Comparison of ENCODE assay signal across 27 mouse cellular contexts in genomic region chr5:24930831-24931577, GRCm38 (mm10).
DNase-seq lines count a peak whose midpoint lies in the region; ATAC-seq lines count a peak whose summit lies in the region.
"Had no signal": no experiment of that assay in that cellular context is flagged by ENCODE, and none has a peak within 500 bp of the region (broad histone marks: within the 10 kb centered on the region; RNA-seq: fewer than 3 reads in every experiment).

No protein-coding gene starts in this region.

- H3K4me1 ChIP-seq in kidney, embryonic 16.5 days (ENCODE audit: insufficient read depth, low read length), result 0 out of 2 replicates have a peak, but pooled peaks cover 10% of the 10 kb centered on the region
- peaks cover 8% of the 10 kb centered on the region; the same call in 1 of the 2 replicates for H3K4me1 ChIP-seq in intestine, embryonic 16.5 days (ENCODE audit: control insufficient read depth, insufficient read depth, low read length)
- no peaks in the 10 kb centered on the region for H3K4me1 ChIP-seq in stomach, embryonic 16.5 days (ENCODE audit: control insufficient read depth, insufficient read depth, low read length)
- H3K4me1 ChIP-seq: embryonic facial prominence, embryonic 13.5 days; hindbrain, embryonic 13.5 days; neural tube, embryonic 15.5 days had no signal

- no peak for ATAC-seq in kidney, embryonic 16.5 days (ENCODE audit: low FRiP score, low TSS enrichment)
- ATAC-seq in intestine, embryonic 16.5 days, result peak; percentile 81
- peak; percentile 25; the same call in 1 of the 2 replicates for ATAC-seq in stomach, embryonic 16.5 days (ENCODE audit: insufficient read depth, low FRiP score)
- ATAC-seq: inflammation-experienced regulatory T-cells, adult 6 months; Patski had no signal

- H3K36me3 ChIP-seq in kidney, embryonic 16.5 days (ENCODE audit: insufficient read depth, low read length), result 0 out of 2 replicates have a peak, but pooled peaks cover 3% of the 10 kb centered on the region
- H3K36me3 ChIP-seq in intestine, embryonic 16.5 days (ENCODE audit: control insufficient read depth, insufficient read depth, low read length), result no peaks in the 10 kb centered on the region
- no peaks in the 10 kb centered on the region for H3K36me3 ChIP-seq in stomach, embryonic 16.5 days (ENCODE audit: control insufficient read depth, insufficient read depth, low read length)
- H3K36me3 ChIP-seq: embryonic facial prominence, embryonic 13.5 days; forebrain, embryonic 12.5 days; G1E; hindbrain, embryonic 13.5 days; midbrain, embryonic 12.5 days; neural tube, embryonic 15.5 days had no signal

- WGBS in kidney, embryonic 16.5 days, result 73% methylated on average over 8 of the region's 8 CpGs
- WGBS in intestine, embryonic 16.5 days, result 60% methylated on average over 8 of the region's 8 CpGs
- 62% methylated on average over 8 of the region's 8 CpGs for WGBS in stomach, embryonic 16.5 days

- no peak overlapping the region for H3K4me3 ChIP-seq in kidney, embryonic 16.5 days (ENCODE audit: low read length)
- no peak overlapping the region for H3K4me3 ChIP-seq in intestine, embryonic 16.5 days (ENCODE audit: low read length)
- no peak overlapping the region for H3K4me3 ChIP-seq in stomach, embryonic 16.5 days (replicated peaks; ENCODE audit: low read length)
- H3K4me3 ChIP-seq: embryonic facial prominence, embryonic 13.5 days; erythroblast, embryonic 14.5 days; forebrain, embryonic 12.5 days; heart, adult 2 months; heart, embryonic 13.5 days; hindbrain, embryonic 13.5 days; midbrain, embryonic 12.5 days; neural tube, embryonic 15.5 days had no signal

- H3K9ac ChIP-seq in kidney, embryonic 16.5 days (replicated peaks; ENCODE audit: low read length), result no peak overlapping the region
- H3K9ac ChIP-seq in intestine, embryonic 16.5 days (ENCODE audit: low read depth, low read length), result peak overlapping the region; percentile 29; the same call in 1 of the 2 replicates
- no peak overlapping the region for H3K9ac ChIP-seq in stomach, embryonic 16.5 days (ENCODE audit: low read length)
- H3K9ac ChIP-seq: embryonic facial prominence, embryonic 13.5 days; forebrain, embryonic 12.5 days; heart, embryonic 13.5 days; hindbrain, embryonic 13.5 days; lung, embryonic 14.5 days; midbrain, embryonic 12.5 days; neural tube, embryonic 15.5 days had no signal

- intact Hi-C loops in left cerebral cortex, postnatal 10 days (cut with DNase I), result no loop called here

- H3K4me2 ChIP-seq in kidney, embryonic 16.5 days (replicated peaks; ENCODE audit: low read depth, low read length), result no peak overlapping the region
- H3K4me2 ChIP-seq in intestine, embryonic 16.5 days (ENCODE audit: low read depth, low read length), result no peak overlapping the region
- no peak overlapping the region for H3K4me2 ChIP-seq in stomach, embryonic 16.5 days (ENCODE audit: low read depth, low read length)
- H3K4me2 ChIP-seq: embryonic facial prominence, embryonic 13.5 days; forebrain, embryonic 12.5 days; heart, embryonic 13.5 days; hindbrain, embryonic 13.5 days; lung, embryonic 14.5 days; midbrain, embryonic 12.5 days; neural tube, embryonic 15.5 days had no signal

- H3K9me3 ChIP-seq in kidney, embryonic 16.5 days (ENCODE audit: low read length), result peaks cover 5% of the 10 kb centered on the region; the same call in 1 of the 2 replicates
- 0 out of 2 replicates have a peak, but pooled peaks cover 4% of the 10 kb centered on the region for H3K9me3 ChIP-seq in intestine, embryonic 16.5 days (ENCODE audit: control insufficient read depth, low read length)
- no peaks in the 10 kb centered on the region for H3K9me3 ChIP-seq in stomach, embryonic 16.5 days (replicated peaks; ENCODE audit: control insufficient read depth, low read length)
- H3K9me3 ChIP-seq: embryonic facial prominence, embryonic 13.5 days; forebrain, embryonic 12.5 days; hindbrain, embryonic 13.5 days; midbrain, embryonic 12.5 days had no signal

- no peaks in the 10 kb centered on the region for H3K27me3 ChIP-seq in kidney, embryonic 16.5 days (ENCODE audit: insufficient read depth, low read length)
- no peaks in the 10 kb centered on the region for H3K27me3 ChIP-seq in intestine, embryonic 16.5 days (replicated peaks; ENCODE audit: control insufficient read depth, insufficient read depth, low read length)
- no peaks in the 10 kb centered on the region for H3K27me3 ChIP-seq in stomach, embryonic 16.5 days (ENCODE audit: control insufficient read depth, insufficient read depth, low read length)
- H3K27me3 ChIP-seq: CH12.LX; embryonic facial prominence, embryonic 13.5 days; forebrain, embryonic 12.5 days; heart, embryonic 13.5 days; hindbrain, embryonic 13.5 days; midbrain, embryonic 12.5 days; neural tube, embryonic 15.5 days; Patski had no signal

- DNase-seq in kidney, adult 18-20 months, result no peak
- DNase-seq in kidney, postnatal 36 days, result peak; percentile 36 to 44
- no peak for DNase-seq in left cerebral cortex, postnatal 10 days (ENCODE audit: extremely low spot score in 1 of 2, low spot score in 2 of 2)
- DNase-seq in left cerebral cortex, adult 11 months (ENCODE audit: low spot score), result no peak
- DNase-seq: B cell, adult 2 months; cerebellum, adult 11-12 months; cerebellum, postnatal 10 days; embryo, embryonic 11 days; gastrocnemius, postnatal 25 days; heart, adult 2 months; heart, postnatal 14 days; lung, embryonic 14.5 days; thymus, postnatal 14 days had no signal

- H3K27ac ChIP-seq in kidney, embryonic 16.5 days (ENCODE audit: low read length), result peak overlapping the region; percentile 46
- peak overlapping the region; percentile 86 for H3K27ac ChIP-seq in intestine, embryonic 16.5 days (ENCODE audit: low read length)
- H3K27ac ChIP-seq in stomach, embryonic 16.5 days (ENCODE audit: low read length), result peak overlapping the region; percentile 54
- H3K27ac ChIP-seq: embryonic facial prominence, embryonic 13.5 days; forebrain, embryonic 12.5 days; heart, adult 2 months; heart, embryonic 13.5 days; hindbrain, embryonic 13.5 days; midbrain, embryonic 12.5 days; neural tube, embryonic 15.5 days had no signal

Comparison
In these comparisons a context has a peak if more than half of its experiments do, and no peak if none do; other contexts are left out.
1. DNase-seq: peak in kidney, postnatal 36 days (2 of 2); none in kidney, adult 18-20 months (single experiment), left cerebral cortex, postnatal 10 days (0 of 2) and left cerebral cortex, adult 11 months (single experiment).
2. Peak in every context shown above with its lines, with median percentiles within 50 percentile points of each other: H3K27ac ChIP-seq.